Mouse (Mus musculus): ENCODE results near the gene Bhlhe23.

Gene Bhlhe23

DNA sequence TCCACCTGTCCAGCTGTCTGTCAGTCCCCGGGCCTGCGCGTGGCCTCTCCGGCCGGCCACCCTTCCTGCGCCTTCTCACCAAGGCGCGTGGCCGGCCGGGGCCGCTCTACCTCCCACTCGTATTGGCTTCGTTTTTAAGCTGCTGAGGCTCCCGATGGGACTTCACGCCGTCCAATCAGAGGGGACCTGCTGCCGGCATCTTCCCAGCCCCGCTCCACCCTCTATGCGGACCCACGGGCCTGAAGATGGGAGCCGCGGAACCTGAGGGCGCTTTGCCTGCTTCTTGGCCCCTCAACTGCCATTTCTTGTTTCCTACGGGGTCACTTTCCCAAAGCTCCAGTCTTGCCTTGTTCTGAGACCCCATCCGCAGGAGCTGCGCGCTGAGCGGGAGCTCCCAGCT, at the start of gene Bhlhe23:
TSS of gene Bhlhe23 (minus strand) at position 108 of the 400 bp plus-strand sequence.
- DNase-seq (ENCODE audit: low spot score), result no peak

DNA sequence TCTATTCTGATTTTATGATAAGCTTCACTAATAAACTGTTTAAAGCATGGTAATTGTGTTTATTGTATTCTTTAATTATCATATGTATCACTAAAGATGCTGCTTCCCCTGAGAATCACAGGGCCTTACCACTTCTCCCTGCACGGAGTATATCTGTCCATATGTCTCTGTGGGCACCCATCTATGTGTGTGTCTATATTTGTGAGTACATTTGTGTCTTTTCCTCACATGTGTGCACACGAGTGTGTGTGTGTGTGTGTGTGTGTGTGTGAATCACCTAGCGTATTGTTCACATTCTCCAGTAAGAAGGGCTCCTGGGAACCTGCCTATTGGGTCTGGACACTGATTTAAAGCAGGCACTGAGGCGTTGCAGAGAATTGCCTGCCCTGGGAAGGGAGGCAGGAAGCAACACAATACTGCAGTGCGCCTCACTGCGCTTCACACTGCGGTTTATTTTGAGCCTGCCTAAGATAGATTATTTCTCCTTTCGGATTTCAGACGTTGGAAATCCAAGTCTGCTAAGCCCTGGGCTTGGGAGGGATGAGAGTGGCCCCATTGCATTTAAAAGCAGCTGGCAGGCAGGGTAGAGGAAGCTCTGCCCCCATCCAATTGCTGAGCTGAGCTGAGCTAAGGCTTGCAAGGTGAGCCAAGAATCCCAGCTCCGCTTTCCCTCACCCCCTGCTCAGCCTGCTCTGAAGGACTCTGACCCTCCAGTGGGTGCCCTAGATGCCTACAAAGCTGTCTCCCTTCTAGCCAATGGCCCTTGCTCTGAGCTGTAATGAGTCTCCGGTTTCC, 48.6 kb upstream of the Bhlhe23 start:
- DNase-seq (ENCODE audit: low spot score), result no peak

DNA sequence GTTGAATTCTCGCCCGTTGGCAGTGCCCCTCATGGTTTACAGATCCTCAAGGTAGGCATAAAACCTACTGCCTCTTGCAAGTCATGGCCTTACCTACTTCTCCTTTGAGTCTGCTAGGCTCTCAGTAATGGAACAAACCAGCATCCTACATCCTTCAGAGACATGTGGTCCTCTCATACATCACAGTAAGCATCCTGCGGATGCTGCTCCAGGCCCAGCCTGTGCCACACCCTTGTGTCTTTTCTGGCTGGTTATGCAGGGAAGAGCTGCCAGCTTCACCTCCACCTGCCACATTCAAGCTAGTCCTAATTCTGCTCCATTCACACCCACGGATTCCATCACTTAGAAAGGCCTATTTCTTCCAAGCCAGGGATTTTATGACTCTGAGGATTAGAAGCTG, 48.0 kb upstream of the Bhlhe23 start:
- no peak for DNase-seq (ENCODE audit: low spot score)

DNA sequence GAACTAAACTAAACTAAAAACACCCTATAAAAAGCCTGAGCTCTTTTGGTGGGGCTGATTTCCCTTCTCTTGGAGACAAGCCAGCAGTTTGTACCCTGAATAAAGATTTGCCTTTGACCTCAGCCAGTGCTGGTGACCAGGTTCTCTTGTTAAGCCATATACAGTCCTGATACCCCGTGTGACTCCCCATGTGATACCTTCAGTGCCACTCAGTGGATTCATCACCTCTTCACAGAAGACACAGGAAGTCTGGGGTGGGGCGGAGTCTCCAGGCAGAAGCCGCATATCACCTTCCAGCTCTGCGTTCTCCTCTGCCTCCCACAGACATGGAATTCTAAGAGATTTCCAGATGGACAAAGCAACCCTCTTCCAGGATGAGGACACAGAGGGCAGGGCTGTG, 47.4 kb upstream of the Bhlhe23 start:
- no peak for DNase-seq (ENCODE audit: low spot score)

DNA sequence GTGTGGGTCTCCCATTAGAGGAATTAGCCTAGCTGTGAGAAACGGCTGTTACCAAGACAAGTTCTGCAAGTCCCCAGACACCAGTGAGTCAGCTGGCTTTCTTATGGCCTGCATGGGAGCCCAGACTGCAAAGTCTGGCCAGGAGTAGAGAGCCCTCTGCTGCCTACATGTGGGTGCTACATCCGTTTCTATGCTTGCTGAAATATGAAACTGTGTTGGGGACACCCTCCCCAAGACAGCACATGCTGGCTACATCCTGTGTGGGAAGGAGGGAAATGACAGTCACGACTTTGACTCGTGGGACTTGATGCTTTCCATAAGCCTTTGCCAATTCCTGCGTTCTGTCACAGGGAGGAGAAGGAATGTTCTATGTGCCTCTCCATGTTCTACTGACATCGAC, 45.8 kb upstream of the Bhlhe23 start:
- peak; percentile 9 for DNase-seq (ENCODE audit: low spot score)

DNA sequence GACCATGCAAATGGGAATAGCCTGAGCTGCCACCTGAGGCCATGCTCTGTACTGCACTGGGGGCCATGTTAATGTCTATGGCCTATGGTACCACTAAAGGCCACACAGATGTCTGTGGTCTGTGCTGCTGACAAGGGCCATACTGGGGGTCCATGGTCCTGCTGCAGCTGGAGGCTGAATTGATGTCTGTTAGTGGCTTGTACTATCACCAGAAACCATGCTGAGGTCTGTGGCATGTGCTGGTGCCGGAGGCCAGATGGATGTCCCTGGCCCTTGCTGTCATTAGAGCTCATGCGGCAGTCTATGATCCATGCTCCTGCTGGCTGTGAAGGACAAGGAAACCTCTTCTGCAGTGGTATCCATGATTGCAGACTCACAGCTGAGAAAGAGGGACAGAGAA, 42.8 kb upstream of the Bhlhe23 start:
- DNase-seq (ENCODE audit: low spot score), result no peak

DNA sequence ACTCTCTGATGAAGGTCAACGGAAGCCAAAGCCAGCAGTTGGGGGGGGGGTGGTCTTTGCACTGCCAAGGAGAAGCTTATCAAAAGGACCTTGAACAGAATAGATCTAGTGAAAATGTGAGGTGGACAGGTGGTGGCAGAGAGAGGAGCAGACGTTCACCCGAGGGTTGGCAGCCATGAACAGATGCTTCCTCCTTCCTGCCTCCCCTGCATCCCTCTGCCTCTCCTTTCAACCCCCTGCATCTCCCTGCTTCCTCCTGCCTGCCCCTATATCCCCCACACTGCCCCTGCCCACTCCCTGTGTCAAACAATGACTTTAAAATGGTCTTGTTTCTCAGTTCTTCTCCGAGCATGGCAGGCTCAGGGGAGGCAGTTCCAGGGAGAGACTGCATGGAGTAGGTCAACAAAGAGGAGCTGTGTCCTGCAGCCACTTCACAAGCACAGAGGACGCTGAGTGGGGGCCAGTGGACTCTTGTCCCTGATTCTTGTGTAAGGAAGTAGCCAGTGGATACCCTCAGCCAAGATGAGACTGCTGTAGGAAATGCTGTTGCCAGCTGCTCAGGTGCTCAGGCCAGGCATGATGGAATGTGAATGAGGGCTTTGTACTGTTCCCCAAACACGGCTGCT, 39.9 kb upstream of the Bhlhe23 start:
- no peak for DNase-seq (ENCODE audit: low spot score)

DNA sequence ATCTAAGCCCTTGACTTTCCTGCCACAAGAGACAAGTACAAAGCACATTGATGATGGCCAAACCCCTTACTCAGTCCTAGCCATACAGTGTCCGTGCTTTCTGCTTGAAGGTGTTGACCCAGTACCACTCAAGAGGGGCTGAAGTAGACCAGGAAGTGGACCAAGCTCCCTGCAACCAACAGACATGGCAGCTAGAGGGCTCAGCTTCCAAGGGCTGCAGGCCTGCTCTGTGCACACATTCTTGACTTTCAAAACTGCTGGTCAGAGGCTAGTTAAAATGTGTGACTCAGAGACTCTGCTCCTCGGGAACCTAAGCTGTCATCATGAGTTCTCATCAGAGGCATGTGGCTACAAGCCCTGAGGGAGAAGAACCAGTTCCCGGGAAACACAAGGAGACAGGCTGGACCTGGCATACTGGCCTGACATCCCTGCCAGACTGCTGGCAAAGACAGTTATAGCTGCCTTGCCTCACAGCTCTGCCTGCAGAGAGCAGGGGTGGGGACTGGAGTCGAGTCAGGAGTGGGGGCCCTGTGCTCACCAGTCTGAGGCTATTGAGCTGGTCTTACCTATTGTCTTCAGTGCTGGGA, 37.4 kb upstream of the Bhlhe23 start:
- no peak for DNase-seq (ENCODE audit: low spot score)

DNA sequence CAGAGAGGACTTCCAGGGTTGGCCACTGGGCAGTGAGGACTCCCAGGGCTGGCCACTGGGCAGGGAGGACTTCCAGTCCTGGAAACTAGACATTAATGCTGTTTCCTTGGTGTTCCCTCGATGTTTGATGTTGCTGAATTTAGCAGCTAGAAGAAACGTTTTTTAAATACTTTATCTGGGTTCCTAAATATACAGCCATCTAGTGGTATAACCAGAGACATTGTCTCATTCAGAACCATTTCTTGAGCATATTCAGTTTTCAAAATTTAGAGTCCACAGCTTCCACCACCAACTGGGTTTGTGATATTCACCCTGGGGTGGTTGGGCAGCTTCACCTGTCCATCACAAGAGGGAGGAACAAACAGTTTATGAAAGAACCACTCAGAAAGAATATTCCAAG, 34.3 kb upstream of the Bhlhe23 start:
- DNase-seq (ENCODE audit: low spot score), result no peak

DNA sequence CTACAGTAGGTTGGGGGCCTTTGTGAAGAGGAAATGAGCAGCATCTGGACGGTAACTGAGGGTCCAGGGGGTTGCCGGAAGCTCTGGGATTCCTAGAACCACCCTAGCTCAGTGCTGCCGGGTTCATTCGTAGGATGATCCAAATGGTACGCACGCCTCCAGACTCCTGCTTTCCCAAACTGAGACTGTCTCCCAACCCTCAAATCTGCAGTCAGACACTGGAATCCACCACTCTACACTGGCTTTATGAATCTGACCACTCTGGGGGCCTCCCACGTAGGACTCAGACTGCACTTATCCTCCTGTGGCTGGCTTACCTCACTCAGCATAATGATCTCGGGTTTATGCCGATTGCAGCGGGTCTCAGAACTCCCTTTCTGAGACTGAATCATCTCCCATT, 32.8 kb upstream of the Bhlhe23 start:
- DNase-seq (ENCODE audit: low spot score), result no peak

DNA sequence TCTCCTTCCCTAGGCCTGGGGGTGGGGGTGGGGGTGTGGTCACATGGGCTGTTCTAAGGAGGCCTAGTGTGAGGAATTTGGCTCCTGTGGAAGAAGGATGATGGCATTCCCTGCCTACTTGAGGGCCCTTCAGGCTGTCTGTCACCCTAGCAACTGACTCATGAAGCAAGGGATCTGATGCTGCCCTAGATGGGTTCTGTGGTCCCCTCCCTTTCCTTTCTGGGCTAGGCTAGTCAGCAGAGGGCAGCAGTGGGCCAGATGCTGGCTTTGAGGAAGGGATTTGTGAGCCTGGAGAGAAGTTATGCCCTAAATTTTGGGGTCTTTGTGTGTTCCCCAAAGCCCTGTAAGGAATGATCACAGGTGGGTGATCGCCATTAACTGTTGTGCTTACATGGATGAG, 29.3 kb upstream of the Bhlhe23 start:
- DNase-seq (ENCODE audit: low spot score), result peak; percentile 16

DNA sequence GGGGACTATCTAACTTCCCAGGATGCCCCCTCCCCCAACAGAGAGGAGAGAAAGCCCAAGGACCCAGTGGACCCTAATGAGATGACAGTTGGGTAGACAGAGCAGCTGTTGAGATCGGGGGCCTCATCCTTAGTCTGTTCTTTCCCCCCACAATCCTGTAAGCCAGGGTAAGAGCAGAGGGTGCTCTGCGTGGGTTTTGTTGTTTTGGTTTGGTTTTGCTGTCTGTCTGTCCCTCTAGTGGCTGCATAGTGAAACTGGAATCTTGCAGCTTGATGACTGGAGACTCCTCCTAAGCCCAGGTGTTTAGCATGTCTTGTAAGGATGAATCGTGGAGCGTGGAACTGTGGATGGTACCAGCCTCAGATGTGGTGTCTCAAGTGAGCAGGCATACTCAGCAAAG, 19.3 kb upstream of the Bhlhe23 start:
- no peak for DNase-seq (ENCODE audit: low spot score)

DNA sequence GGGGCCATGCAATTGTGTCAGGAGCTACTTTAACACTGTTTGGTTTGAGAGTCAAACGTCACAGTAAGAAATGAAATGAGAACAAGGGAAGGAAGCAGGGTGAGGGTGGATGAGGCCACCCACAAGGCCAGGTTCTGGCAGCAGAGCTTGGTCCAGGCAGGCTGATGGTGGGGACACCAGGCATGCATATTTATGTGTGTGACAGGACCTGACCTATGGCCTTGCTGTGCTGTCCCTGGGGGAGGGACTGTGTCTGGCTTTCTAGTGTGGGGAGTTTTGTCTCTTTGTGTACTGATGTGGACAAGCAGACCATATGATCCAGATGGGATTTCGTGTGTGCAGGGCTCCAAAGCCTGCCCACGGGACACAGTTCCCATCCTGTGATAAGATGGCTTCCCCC, 18.9 kb upstream of the Bhlhe23 start:
- no peak for DNase-seq (ENCODE audit: low spot score)

DNA sequence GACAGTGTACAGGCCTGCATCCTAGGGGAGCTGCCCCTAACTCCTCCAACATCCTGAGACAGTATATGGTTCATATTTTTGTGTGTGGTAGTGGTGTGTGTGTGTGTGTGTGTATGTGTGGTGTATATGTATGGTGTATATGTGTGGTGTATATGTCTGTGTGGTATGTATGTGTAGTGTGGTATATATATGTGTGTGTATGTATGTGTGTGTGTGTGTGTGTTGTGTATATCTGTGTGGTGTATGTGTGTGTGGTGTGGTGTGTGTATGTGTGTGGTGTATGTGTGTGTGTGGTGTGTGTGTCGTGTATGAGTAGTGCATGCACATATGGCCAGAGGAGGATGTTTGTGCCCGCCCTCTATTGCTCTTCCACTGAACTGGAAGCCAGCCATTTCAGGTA, 17.7 kb upstream of the Bhlhe23 start:
- no peak for DNase-seq (ENCODE audit: low spot score)

DNA sequence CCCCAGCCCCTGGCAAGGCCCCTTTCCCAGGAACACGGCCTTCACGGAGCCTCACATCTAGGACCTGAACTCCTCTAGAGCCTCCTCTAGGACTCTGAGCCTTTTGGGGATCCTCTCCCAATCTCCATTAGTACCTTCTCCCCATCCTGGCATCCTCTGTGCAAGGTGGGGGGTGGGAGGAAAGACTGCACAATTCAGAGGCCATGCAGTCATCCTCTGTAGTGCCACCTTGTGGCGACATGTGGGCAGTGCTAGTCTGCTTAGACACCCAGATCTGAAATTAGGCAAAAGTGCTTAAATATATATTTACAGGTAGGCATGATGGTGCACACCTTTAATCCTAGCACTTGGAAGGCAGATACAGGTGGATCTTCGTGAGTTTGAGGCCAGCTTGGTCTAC, 15.0 kb upstream of the Bhlhe23 start:
- peak; percentile 16 for DNase-seq (ENCODE audit: low spot score)

DNA sequence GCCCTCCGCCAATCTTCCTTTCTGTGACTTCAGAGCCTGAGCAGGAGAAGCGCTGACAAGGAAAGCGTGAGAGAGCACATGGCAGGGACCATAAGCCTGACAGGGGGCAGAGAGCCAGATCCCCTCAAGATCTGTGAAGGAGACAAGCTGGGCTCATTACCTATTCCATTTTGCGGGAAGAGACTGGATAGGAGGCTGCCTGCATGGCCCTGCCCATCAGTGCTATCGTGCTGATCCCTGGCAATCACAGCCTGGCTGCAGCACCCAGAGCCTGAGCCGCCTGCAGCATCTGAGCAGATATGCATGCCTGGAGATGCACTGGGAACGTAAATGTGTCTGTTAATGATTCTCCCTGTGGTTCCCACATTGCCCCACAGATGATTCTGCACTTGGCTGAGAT, 12.1 kb upstream of the Bhlhe23 start:
- DNase-seq (ENCODE audit: low spot score), result no peak

DNA sequence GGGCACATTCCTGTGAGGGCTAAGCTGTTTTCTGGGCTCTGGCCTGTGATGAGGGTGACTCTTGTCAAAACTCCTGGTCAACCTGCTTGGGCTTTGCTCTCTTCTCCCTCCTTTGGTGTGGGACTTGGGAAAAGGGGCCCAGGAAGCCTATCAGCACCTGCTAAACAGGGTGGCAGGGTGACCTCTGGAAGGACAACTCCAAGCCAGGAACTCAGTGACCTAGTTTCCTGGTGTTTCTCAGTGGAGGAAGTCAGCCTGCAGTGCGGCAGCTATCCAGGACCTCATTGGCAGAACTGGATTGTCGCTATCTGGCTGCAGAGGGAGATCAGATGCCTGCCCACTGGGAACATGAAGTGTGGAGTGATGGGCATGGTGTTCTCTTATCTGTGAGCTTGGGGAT, 11.7 kb upstream of the Bhlhe23 start:
- DNase-seq (ENCODE audit: low spot score), result no peak

DNA sequence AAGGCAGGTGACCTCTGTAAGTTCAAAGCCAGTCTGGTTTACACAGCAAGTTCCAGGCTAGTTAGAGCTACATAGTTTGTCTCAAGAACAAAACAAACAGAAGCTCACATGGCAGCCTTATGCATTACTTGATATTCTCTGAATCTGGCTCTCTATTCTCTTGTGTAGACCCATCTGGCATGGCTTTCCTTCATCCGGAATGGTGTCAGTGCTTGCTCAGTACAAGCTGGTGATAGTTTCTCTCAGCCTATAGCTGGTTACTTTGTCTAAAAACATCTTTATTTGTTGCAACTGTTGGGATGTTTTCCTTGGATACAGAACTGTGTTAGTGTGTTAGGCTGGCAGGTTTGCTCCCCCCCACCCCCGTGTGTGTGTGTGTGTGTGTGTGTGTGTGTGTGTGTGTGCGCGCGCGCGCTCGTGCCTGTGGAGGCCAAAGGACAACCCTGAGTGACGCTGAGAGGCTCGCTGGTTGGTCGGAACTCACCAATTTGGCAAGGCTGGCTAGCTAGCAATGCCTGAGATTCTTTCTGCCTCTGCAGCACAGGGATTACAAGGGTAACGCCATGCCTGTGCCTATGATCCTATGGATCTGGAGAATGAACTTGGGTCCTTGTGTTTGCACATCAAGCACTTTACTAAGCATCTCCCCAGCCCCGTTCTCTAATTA, 11.0 kb upstream of the Bhlhe23 start:
- DNase-seq (ENCODE audit: low spot score), result no peak

DNA sequence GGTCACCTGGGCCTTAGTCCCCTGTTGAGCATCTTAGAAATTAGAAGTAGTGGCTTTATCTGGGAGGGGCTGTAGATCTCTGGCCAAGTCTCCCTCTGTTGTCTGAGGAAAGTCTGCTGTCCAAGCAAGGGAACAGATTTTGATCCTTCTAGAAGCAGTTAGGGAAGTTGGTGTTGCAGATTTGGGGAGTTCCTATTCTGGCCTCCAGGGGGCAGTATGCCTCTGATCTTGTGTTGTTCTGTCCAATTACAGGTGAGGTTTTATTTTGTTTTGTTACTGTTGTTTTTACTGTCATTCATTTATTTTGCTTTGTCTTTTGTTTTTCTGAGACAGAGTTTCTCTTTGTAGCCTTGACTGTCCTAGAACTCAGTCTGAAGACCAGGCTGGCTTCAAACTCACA, 10.0 kb upstream of the Bhlhe23 start:
- DNase-seq (ENCODE audit: low spot score), result no peak

DNA sequence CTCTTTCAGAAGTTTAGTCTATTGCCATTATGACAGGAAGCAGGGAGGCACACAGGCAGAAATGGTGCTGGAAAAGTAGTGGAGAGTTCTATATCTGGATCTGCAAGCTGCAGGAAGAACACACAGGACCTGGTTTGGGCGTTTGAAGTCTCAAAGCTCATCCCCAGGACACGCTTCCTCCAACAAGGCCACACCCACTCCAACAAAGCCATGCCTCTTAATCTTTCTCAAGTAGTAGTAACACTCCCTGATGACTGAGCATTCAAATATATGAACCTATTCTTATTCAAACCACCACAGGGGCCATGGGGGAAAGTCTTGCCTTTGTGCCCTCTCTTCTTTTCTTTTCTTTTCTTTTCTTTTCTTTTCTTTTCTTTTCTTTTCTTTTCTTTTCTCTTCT, 3.6 kb upstream of the Bhlhe23 start:
- no peak for DNase-seq (ENCODE audit: low spot score)

DNA sequence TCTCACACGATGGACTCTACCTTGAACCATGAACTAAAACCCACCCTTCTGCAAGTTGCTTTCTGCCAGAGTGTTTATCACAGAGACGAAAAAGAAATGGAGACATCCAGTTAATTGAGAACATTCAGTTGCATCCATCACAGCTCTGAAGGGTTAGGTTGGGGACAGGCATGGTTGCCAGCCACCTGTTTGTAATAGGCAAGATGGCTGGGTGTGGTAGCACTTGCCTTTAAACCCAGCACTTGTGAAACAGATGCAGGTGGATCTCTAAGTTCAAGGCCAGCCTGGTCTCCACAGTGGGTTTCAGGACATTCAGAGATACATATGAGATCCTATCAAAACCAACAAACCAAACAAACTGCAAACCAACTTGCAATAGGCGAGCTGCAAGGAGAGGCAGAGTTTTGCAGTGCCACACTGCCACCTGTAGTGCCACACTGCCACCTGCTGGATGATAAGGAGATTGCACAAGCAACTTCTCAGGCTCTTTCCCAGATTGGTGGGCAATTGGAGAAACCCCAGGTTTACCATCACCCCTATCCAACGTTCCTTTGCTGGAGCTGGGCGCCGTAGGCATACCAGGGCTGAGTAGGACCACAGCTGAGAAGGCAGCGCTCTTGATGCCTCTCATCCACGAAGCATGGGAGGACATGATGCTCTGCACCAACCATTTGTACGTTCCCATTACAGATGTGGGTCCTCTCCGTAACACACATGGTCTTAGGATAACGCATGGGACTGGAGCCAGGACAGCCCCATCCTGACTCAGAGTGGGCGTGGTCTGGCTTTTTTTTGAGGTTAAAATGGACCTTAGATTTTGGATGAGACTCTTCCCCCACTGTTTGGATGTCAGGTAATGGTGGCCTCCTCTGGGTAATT, 2.8 kb upstream of the Bhlhe23 start:
- peak; percentile 17 for DNase-seq (ENCODE audit: low spot score)

DNA sequence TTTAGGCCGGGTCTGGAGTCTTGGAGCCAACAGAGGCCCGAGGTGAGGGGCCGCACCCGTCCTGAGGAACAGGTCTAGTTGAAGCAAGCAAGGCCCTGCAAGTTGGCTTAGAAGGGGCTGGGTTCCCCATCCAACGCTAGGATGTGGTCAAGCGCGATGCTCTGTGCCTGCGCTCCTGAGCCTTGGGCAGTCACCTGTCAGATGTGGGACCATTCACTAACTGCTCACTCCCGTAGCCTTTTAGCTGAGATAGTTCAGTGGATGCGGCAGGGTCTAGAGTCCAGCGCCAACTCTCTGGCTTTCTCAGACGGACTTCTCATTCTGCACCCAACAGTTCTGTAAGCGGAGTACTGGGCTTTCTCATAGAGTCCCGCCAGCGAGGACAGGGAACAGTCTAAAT, 1.1 kb downstream of the Bhlhe23 start:
- DNase-seq (ENCODE audit: low spot score), result no peak
